Mouse (Mus musculus): Measurements from ENCODE around the gene Rccd1.
"Not testable (repeated sequence)": the region's sequence is repeated elsewhere in the genome, so short reads cannot be mapped to it uniquely, and the experiment has no call there.

The Rccd1 gene

GRCm38 (mm10) chr7:80343270-80344018 lies 19.2 kb upstream of the Rccd1 start:
- peak in 1 of 2 experiments; percentile 35 for DNase-seq

- peak; percentile 96 to 98 for DNase-seq
These were observed 18.6 kb upstream of the Rccd1 start, which contains the start of gene Hddc3 for GRCm38 (mm10) chr7:80342858-80343257. Hddc3 (plus strand) TSS chr7:80343104.

GRCm38 (mm10) chr7:80341793-80342192 lies 17.5 kb upstream of the Rccd1 start:
- peak in 1 of 2 experiments; percentile 32 for DNase-seq

GRCm38 (mm10) chr7:80340793-80341192 lies 16.5 kb upstream of the Rccd1 start, which contains the start of gene Unc45a:
Unc45a (minus strand) TSS chr7:80341005.
- DNase-seq: peak; percentile 79 to 85

- peak; percentile 98 to 99 for DNase-seq
These were observed 15.8 kb upstream of the Rccd1 start for GRCm38 (mm10) chr7:80339793-80340628.

GRCm38 (mm10) chr7:80339371-80339770 lies 15.1 kb upstream of the Rccd1 start:
- peak in 1 of 2 experiments; percentile 64 for DNase-seq

GRCm38 (mm10) chr7:80336932-80337331 lies 12.7 kb upstream of the Rccd1 start:
- no peak for DNase-seq

- DNase-seq: no peak
These were observed 10.6 kb upstream of the Rccd1 start for GRCm38 (mm10) chr7:80334848-80335247.

GRCm38 (mm10) chr7:80331433-80331832 lies 7.2 kb upstream of the Rccd1 start:
- no peak for DNase-seq

- no peak for DNase-seq
These were observed 6.0 kb upstream of the Rccd1 start for GRCm38 (mm10) chr7:80330278-80330677.

GRCm38 (mm10) chr7:80326076-80326475 lies 1.8 kb upstream of the Rccd1 start:
- no peak for DNase-seq

- DNase-seq: no peak
These were observed 1.1 kb upstream of the Rccd1 start for GRCm38 (mm10) chr7:80325292-80325868.

GRCm38 (mm10) chr7:80324816-80325119 lies 514 bp upstream of the Rccd1 start:
- not testable (repeated sequence) for DNase-seq

GRCm38 (mm10) chr7:80323336-80323735 lies 918 bp downstream of the Rccd1 start:
- no peak for DNase-seq

GRCm38 (mm10) chr7:80319846-80320496 lies 4.3 kb downstream of the Rccd1 start:
- DNase-seq: no peak

- DNase-seq: no peak
These were observed 5.6 kb downstream of the Rccd1 start for GRCm38 (mm10) chr7:80318670-80319069.

- no peak for DNase-seq
These were observed 6.7 kb downstream of the Rccd1 start for GRCm38 (mm10) chr7:80317439-80318115.

- no peak for DNase-seq
These were observed 8.5 kb downstream of the Rccd1 start for GRCm38 (mm10) chr7:80315733-80316132.

GRCm38 (mm10) chr7:80310771-80311170 lies 13.5 kb downstream of the Rccd1 start:
- no peak for DNase-seq

GRCm38 (mm10) chr7:80307766-80308165 lies 16.5 kb downstream of the Rccd1 start:
- DNase-seq: no peak

GRCm38 (mm10) chr7:80301522-80301921 lies 22.7 kb downstream of the Rccd1 start:
- DNase-seq: no peak

- no peak for DNase-seq
These were observed 24.7 kb downstream of the Rccd1 start for GRCm38 (mm10) chr7:80299568-80299967.

Measured in kidney, postnatal 25 days (tissue).